Mouse (Mus musculus) heart, adult 8-10 months (tissue): ENCODE measurements around the gene Olfr55. TPM values are rescaled to one million over a fixed set of nuclear protein-coding genes. Genes with fewer than 3 reads are reported as not detected.
"Not testable (repeated sequence)": the region's sequence is repeated elsewhere in the genome, so short reads cannot be mapped to it uniquely, and the experiment has no call there.

Source experiments
- DNase-seq: peaks from one replicate; pipeline ENCODE4 v3.0.0; 2022; ENCODE audit warnings: low spot score
- total RNA-seq, 4 experiments: library from RNA; stranded (reverse); gene quantifications; 2 replicates each; pipeline ENCODE4 v1.2.4; 2022

The Olfr55 gene
- total RNA-seq, result not detected

DNA sequence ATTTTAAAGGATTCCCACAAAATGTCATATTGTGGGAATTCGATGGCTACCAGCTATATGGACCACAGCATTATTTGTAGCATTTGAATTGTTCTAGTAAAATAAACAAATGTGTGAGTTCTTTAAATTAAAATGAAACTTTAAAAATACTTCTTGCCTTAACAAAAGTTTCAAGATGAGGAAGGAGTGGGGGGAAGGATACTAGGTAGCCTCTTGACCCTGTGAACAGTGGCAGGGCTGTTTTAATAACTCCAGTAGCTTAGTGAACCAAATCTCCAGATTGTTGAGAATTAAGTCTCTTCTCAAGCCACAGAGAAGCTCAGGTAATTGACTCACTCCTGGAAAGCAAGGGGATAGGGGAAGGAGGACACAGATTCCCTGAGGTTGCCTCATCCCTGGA is at the start of gene Olfr55:
Olfr55 (plus strand) TSS at position 301 of the 400 bp plus-strand sequence.
- not testable (repeated sequence) for DNase-seq

GRCm38 (mm10) chr17:33124546-33124945 is 43.7 kb upstream of the Olfr55 start:
- DNase-seq, result no peak

DNA sequence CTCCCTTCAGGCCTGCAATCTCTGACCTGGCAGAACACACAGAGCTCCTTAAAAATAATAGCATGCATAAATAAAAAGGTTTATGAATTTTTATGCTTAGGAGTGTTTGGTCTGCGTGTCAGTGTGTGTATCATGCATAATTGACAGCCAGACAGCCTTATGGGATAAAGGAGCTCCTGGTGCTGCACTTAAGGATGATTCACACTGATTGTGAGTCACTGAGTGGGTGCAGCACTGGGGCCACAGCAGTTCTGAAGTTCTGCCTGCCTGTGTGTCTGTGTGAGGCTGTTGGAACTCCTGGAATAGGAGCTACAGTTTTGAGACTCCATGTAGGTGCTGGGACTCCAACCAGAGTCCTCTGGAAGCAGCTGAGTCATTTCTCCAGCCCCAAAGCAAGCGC is 42.0 kb upstream of the Olfr55 start:
- DNase-seq, result no peak

GRCm38 (mm10) chr17:33139261-33139820 is 28.9 kb upstream of the Olfr55 start, which contains the start of gene Morc2b:
Gene Morc2b, minus strand, starts transcription at chr17:33139683.
- DNase-seq, result no peak

GRCm38 (mm10) chr17:33191002-33191401 is 22.8 kb downstream of the Olfr55 start, which contains the start of gene Olfr239:
Gene Olfr239, plus strand, starts transcription at chr17:33191302.
- DNase-seq, result not testable (repeated sequence)

DNA sequence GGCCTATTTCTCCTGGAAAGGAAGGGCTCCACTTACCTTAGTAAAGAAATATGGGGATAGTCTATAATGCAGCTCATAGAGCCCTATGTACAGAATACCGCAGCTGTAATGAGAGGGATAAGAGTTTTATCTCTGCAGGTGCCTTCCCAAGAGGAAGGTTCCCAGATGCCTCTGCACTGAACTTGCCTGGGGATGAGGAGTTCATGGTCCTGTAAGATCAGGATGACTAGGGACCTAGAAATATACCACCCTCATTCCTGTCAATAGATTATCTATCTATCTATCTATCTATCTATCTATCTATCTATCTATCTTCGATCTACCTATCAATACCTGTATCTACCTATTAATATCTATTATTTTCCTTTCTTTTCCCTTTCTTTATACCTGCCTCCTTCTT is 53.3 kb downstream of the Olfr55 start, which contains the start of gene Olfr1564:
Olfr1564 (minus strand) TSS at position 101 of the 400 bp plus-strand sequence.
- DNase-seq, result no peak

Other genes starting within 250 kb of the Olfr55 start
- 10 to 100 TPM in 2 of 4 experiments, 1 to 10 TPM in 2; 7.7 to 15.3 (median 9.5) TPM for gene Cyp4f13, start 221.0 kb upstream of the Olfr55 start, total RNA-seq
- 1 to 10 TPM; 2.0 to 2.9 (median 2.4) TPM for gene Zfp472, start 202.6 kb upstream of the Olfr55 start, total RNA-seq
- gene Zfp952, start 175.3 kb upstream of the Olfr55 start, total RNA-seq, result 1 to 10 TPM; 7.0 to 7.4 (median 7.1) TPM
- 1 to 10 TPM; 2.0 to 5.4 (median 4.4) TPM for gene Zfp763, start 135.0 kb upstream of the Olfr55 start, total RNA-seq
- gene 4921501E09Rik, start 100.4 kb upstream of the Olfr55 start, total RNA-seq, result not detected
- 1 to 10 TPM; 4.2 to 7.0 (median 4.8) TPM for gene Zfp563, start 79.1 kb upstream of the Olfr55 start, total RNA-seq
- gene Morc2b, start 28.8 kb upstream of the Olfr55 start, total RNA-seq, result under 1 TPM in 3 of 4 experiments, not detected in 1; 0.05 to 0.19 (median 0.12) TPM
- not detected for gene Olfr239, start 22.9 kb downstream of the Olfr55 start, total RNA-seq
- gene Olfr1564, start 53.2 kb downstream of the Olfr55 start, total RNA-seq, result under 1 TPM; 0.11 to 0.50 (median 0.23) TPM
- gene Zfp955a, start 86.7 kb downstream of the Olfr55 start, total RNA-seq, result 10 to 100 TPM in 1 of 4 experiments, 1 to 10 TPM in 3; 7.2 to 10.2 (median 8.7) TPM
- gene Olfr63, start 96.2 kb downstream of the Olfr55 start, total RNA-seq, result under 1 TPM in 1 of 4 experiments, not detected in 3; 0.05 TPM
- gene Zfp955b, start 121.1 kb downstream of the Olfr55 start, total RNA-seq, result 10 to 100 TPM in 3 of 4 experiments, 1 to 10 TPM in 1; 9.9 to 11.3 (median 10.3) TPM
- 1 to 10 TPM; 4.1 to 6.0 (median 4.5) TPM for gene Zfp81, start 190.4 kb downstream of the Olfr55 start, total RNA-seq
- gene Zfp101, start 226.2 kb downstream of the Olfr55 start, total RNA-seq, result 1 to 10 TPM; 3.0 to 6.1 (median 5.3) TPM